In the genomic region with DNA sequence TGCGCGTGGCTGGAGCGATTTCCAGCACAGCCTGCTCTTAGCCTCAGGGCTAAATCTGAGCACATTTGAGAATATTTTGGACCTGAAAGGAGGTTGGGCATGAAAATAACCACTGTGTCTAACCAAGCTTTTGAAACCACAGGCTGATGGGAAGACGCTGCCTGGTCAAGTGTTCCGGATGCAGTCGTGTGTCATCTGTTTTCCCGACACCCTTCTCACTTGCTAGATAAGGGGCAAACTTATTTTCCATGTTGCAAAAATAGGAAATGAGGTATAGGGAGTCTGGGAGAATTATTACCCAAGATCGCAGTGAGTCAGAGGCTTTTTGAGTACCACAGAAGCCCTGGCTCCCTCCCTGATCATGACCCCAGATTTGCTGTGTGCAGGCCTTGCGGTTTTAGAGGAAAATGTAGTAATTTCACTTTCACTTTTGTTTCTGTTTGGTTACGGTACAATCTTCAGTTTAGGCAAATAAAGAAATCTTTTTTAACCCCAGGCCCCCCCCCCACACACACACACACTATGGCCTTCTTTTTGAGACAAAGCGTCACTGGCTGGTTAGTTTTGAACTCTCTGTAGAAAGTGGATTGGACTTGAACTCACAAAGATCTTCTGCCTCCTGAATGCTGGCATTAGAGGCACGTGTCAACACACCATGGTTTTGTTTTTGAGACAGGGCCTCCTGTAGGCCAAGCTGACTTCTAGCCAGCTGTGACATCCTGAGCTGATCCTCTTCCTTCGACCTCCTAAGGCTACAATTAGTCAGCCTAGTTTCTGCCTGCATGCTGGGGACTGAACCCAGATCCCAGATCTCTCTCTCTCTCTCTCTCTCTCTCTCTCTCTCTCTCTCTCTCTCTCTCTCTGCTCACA, we compare ENCODE assay signal across 8 mouse cellular contexts.
A peak's percentile ranks its signal among the peaks of the same experiment; 100 is the strongest.
DNase-seq lines count a peak whose midpoint lies in the region; ATAC-seq lines count a peak whose summit lies in the region.

No protein-coding gene starts in this region.

- DNase-seq in A20 (ENCODE audit: low read depth, low spot score): peak; percentile 79
- DNase-seq in CD8-positive naive resting alpha-beta T cell, adult 2 months (ENCODE audit: low read depth in 2 of 2, low spot score in 2 of 2): peak; percentile 40 to 50
- DNase-seq in kidney, postnatal 14 days: peak; percentile 17
- DNase-seq in hindbrain, embryonic 11.5 days (ENCODE audit: low spot score): no peak
- DNase-seq in right cerebral cortex, adult 2 months (ENCODE audit: low spot score in 2 of 2): no peak

- no peaks in the 10 kb centered on the region for H3K9me3 ChIP-seq in embryonic facial prominence, embryonic 13.5 days
- H3K9me3 ChIP-seq in hindbrain, embryonic 12.5 days (replicated peaks): no peaks in the 10 kb centered on the region
- no peaks in the 10 kb centered on the region for H3K9me3 ChIP-seq in hindbrain, embryonic 11.5 days (ENCODE audit: control insufficient read depth, low read length)

- no peak overlapping the region for H3K9ac ChIP-seq in embryonic facial prominence, embryonic 13.5 days
- no peak overlapping the region for H3K9ac ChIP-seq in hindbrain, embryonic 12.5 days
- H3K9ac ChIP-seq in hindbrain, embryonic 11.5 days (ENCODE audit: low read depth, low read length): no peak overlapping the region

- no peaks in the 10 kb centered on the region for H3K36me3 ChIP-seq in embryonic facial prominence, embryonic 13.5 days
- H3K36me3 ChIP-seq in hindbrain, embryonic 12.5 days: no peaks in the 10 kb centered on the region
- H3K36me3 ChIP-seq in hindbrain, embryonic 11.5 days (ENCODE audit: control insufficient read depth, insufficient read depth, low read length): no peaks in the 10 kb centered on the region

- ATAC-seq in embryonic facial prominence, embryonic 13.5 days (ENCODE audit: insufficient number of reproducible peaks, insufficient read depth, low FRiP score, low TSS enrichment, low read depth): no peak
- ATAC-seq in neutrophil, adult 5-6 weeks (ENCODE audit: extremely low read depth, insufficient number of reproducible peaks, low FRiP score, poor library complexity, severe bottlenecking): peak; percentile 71
- ATAC-seq in hindbrain, embryonic 12.5 days (ENCODE audit: low FRiP score): no peak
- no peak for ATAC-seq in hindbrain, embryonic 11.5 days (ENCODE audit: low FRiP score)

- H3K4me1 ChIP-seq in embryonic facial prominence, embryonic 13.5 days: peaks cover 28% of the 10 kb centered on the region
- no peaks in the 10 kb centered on the region for H3K4me1 ChIP-seq in hindbrain, embryonic 12.5 days
- H3K4me1 ChIP-seq in hindbrain, embryonic 11.5 days (replicated peaks; ENCODE audit: control insufficient read depth, insufficient read depth, low read length): no peaks in the 10 kb centered on the region

- H3K4me3 ChIP-seq in embryonic facial prominence, embryonic 13.5 days: no peak overlapping the region
- H3K4me3 ChIP-seq in hindbrain, embryonic 12.5 days: no peak overlapping the region
- H3K4me3 ChIP-seq in hindbrain, embryonic 11.5 days (ENCODE audit: low read depth, low read length): no peak overlapping the region

- peak overlapping the region; percentile 55; the same call in 1 of the 2 replicates for H3K27ac ChIP-seq in embryonic facial prominence, embryonic 13.5 days
- no peak overlapping the region for H3K27ac ChIP-seq in hindbrain, embryonic 12.5 days
- no peak overlapping the region for H3K27ac ChIP-seq in hindbrain, embryonic 11.5 days (ENCODE audit: low read depth, low read length)

- H3K27me3 ChIP-seq in embryonic facial prominence, embryonic 13.5 days: no peaks in the 10 kb centered on the region
- H3K27me3 ChIP-seq in hindbrain, embryonic 12.5 days: no peaks in the 10 kb centered on the region
- H3K27me3 ChIP-seq in hindbrain, embryonic 11.5 days (ENCODE audit: control insufficient read depth, insufficient read depth, low read length): no peaks in the 10 kb centered on the region

- WGBS in embryonic facial prominence, embryonic 13.5 days: 52% methylated on average over 13 of the region's 13 CpGs
- 72% methylated on average over 13 of the region's 13 CpGs for WGBS in hindbrain, embryonic 12.5 days
- 81% methylated on average over 13 of the region's 13 CpGs for WGBS in hindbrain, embryonic 11.5 days

- H3K4me2 ChIP-seq in embryonic facial prominence, embryonic 13.5 days: no peak overlapping the region
- no peak overlapping the region for H3K4me2 ChIP-seq in hindbrain, embryonic 12.5 days (replicated peaks)
- no peak overlapping the region for H3K4me2 ChIP-seq in hindbrain, embryonic 11.5 days (replicated peaks; ENCODE audit: low read depth, low read length)

Comparison
In these comparisons a context has a peak if more than half of its experiments do, and no peak if none do; other contexts are left out.
1. DNase-seq: peak in A20 (single experiment), CD8-positive naive resting alpha-beta T cell, adult 2 months (2 of 2) and kidney, postnatal 14 days (single experiment); none in hindbrain, embryonic 11.5 days (single experiment) and right cerebral cortex, adult 2 months (0 of 2).